Mouse (Mus musculus) granulocyte monocyte progenitor cell, adult 5-6 weeks (primary cell): ENCODE measurements around the gene Ltb4r2. TPM values are rescaled to one million over a fixed set of nuclear protein-coding genes. Genes with fewer than 3 reads are reported as not detected.

ENCODE experiments used
- ATAC-seq: replicated peaks from 2 replicates; pipeline ENCODE4 v1.8.0; 2016; ENCODE audit warnings: mild to moderate bottlenecking, moderate TSS enrichment, inconsistent platforms; ENCODE audit not compliant: poor library complexity, severe bottlenecking
- total RNA-seq, 2 experiments: library from RNA; stranded (forward) in 1 of 2; stranded (reverse) in 1 of 2; fragments of 200-712, 200-1000 nt in 1 of 2; fragments of >200 nt in 1 of 2; fragmentation: Nextera tagmentation in 1 of 2; gene quantifications; 2 replicates each; pipeline ENCODE4 v1.2.3; 2014 to 2017

The Ltb4r2 gene
- total RNA-seq (2014; fragmentation: Nextera tagmentation) (0.56 and 2.1 TPM in 2 replicates), total RNA-seq (2017) (0.34 TPM in 1 of 2 replicates, not detected in the other)

DNA sequence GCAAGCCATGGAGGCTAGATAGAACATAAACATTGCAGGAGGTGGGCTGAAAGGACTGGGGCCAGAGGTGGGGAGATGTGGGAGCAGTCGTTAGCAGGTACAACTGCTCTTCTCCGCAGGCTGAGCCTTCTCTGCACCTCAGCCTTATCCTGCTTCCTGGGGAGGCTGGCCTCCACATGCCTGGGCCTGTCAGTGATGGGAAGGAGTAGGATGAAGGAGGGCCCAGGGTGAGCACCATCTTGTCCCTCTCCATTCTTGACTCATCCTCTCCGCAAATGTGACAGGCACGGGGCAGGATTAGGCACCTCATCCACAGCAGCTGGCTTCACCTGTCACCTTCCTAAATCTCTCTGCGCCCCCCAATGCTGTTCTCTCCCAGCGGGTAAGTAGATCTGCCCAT lies at the start of gene Ltb4r2:
Ltb4r2 (plus strand) TSS at position 266 of the 400 bp plus-strand sequence.
- ATAC-seq, result no peak

GRCm38 (mm10) chr14:55711786-55712185 lies 49.4 kb upstream of the Ltb4r2 start:
- ATAC-seq, result no peak

DNA sequence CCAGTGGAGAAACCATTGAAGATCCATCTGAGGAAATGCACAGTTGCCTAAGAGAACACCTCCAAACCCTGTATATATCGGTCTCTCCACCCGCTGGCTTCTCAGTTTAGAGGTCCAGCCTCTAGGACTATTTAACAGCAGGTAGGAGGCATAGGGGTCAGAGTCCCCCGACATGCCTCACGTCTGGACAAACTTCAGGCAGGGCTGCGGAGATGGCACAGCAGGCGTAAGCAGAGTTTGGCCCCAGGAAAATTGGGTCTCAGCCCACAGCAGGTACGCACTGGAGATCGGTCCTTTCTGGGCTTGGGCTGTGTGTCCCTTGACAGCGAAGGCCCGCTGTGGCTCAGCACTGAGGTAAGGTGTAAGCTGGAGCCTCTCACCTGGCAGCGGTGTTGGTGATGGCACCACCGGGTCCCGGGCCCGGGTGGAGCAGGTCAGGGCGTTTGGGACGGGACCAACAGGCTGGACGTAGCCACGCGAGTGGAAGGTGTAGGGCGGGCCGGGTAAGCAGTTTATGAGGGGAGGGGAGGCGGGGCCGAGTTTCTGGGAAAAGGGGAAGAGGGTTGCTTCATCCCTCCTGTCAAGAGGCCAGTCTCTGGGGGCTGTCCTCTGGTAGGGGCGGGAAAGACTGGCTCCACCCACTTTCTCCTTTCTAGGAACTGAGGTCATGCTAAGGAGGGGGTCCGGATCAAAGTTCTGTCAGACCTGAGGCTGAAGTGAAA lies 48.1 kb upstream of the Ltb4r2 start:
- ATAC-seq, result peak; percentile 92

DNA sequence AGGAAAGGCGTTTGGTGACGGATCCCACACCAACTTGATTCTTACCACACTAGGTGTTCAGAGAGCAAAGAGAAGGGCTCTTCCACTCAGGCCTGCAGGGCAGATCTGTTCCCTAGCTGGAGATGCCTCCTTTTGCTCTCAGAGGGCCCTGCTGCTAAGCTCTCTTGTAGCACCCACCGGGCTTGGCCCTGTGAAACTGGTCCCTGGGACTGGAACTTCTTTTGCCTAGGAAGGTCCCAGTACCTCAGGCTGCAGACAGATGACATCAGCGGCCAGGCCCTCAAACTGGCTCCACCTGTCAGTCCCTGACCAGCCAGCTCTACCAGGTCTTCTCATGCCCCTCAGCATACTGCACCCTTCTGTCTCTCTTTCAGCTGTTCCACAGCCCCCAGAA lies 47.5 kb upstream of the Ltb4r2 start, which contains the start of gene Tgm1:
Tgm1 (minus strand) TSS at position 198 of the 394 bp plus-strand sequence.
- ATAC-seq, result no peak

GRCm38 (mm10) chr14:55714893-55715292 lies 46.3 kb upstream of the Ltb4r2 start:
- ATAC-seq, result peak; percentile 14; the same call in 1 of the 2 replicates

- no peak for ATAC-seq
These were observed 45.0 kb upstream of the Ltb4r2 start for GRCm38 (mm10) chr14:55716271-55716670.

DNA sequence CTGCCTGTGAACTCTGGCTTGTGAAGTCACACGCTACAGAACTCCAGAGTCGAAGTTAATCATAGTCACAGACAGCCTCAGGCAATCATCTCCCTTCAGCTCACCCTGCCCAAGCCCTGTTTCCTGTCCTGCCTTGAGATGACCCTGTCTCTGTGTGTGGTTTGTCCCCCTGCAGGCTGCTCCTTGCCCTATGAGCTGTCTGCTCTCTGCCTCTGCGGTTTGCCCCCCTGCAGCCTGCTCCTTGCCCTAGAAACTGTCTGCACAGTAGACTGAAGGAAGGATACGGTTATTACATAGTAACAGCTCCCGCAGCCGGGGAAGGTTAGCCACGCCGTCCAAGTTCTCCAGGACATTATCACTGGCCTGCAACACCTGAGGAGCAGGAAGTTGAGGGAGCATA lies 44.3 kb upstream of the Ltb4r2 start:
- ATAC-seq, result no peak

DNA sequence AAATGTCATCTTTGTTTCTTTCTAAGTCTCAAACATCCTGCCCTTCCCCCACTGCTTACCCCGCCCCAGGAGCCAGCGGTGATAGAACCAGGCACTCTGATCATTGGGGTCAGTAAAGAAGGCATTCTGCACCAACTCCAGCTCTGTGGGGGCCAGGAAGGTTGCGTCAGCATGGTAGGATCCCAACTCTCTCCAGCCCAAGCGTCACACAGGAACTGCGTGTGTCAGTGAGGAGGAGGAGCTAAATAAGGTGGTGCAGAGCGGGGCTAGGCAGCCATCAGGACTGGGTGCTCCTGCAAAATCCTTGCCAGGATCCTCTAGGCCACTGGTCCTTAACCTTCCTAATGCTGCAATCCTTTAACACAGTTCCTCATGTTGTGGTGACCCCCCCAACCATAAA lies 41.5 kb upstream of the Ltb4r2 start:
- ATAC-seq, result no peak

DNA sequence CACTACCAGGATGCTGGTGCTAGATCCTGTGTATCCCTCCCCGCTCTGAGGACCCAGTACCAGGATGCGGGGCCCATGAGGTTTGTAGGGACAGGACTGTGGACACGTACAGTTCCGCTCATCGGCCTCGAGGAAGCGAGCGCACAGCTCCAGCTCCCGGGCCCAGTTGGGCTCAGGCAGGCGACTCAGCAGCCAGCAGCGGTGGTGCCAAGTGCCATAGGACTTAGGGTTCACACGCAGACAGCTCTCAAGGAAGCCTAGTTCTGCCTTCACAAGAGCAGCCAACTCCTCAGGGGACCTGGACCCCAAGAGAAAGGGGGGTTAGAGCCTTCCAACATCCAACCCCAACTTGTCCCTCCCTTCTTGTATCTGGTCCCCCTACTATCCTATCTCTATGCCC lies 40.6 kb upstream of the Ltb4r2 start:
- ATAC-seq, result no peak

DNA sequence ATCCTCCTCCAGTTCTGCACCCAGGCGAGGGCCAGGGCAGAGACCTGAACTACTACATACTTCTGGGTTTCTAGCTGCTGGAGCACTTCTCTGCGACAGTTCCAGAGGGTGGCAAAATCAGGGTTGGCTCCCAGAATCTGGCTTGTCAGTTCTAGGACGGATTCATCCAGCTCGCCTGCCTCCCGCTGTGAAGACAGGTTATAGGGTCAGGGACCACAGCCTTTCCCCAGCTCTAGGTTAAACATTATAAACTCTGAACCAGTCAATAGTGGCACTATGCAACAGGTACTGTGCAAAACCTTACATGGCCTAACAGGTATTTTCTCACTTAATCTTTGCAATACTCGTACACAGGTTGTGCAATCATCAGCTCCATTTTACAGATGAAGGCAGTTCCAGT lies 40.2 kb upstream of the Ltb4r2 start:
- ATAC-seq, result no peak

DNA sequence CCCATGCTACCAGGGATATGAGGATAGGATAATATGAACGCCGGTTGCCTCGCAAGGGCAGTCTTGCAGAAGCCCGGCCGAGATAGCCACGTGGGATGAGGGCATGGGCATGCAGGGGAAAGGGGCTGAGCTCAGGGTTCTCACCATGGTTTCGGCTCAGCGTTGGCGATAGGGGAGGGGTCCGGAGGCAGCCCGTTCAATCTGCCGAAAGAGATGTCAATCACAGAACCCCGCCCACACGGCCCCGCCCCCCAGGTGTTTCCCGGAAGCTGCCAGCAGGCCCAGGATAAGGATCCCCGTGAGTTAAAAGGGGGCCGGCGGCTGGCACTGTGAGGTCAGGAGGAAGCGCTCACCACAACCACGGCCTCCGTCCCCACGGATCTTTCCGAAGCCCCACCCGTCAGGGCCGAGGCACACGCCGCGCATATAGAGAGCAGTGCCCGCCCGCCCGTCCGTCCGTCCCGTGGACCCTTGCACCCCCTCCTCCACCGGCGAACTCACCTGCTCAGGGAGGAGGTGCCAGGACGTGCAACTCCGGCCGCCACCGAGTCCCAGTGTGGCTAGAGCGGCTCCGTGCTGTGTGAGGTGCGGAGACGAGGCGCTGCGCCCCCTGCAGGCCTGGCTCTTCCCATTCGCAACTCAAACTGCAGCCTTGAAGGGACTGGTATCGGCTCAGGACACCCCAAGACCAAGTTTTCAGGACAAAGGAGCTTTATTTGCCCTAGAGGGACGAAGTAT lies 39.4 kb upstream of the Ltb4r2 start, which contains the start of gene Rabggta:
Rabggta (minus strand) TSS at position 564 of the 738 bp plus-strand sequence.
- ATAC-seq, result peak; percentile 57

DNA sequence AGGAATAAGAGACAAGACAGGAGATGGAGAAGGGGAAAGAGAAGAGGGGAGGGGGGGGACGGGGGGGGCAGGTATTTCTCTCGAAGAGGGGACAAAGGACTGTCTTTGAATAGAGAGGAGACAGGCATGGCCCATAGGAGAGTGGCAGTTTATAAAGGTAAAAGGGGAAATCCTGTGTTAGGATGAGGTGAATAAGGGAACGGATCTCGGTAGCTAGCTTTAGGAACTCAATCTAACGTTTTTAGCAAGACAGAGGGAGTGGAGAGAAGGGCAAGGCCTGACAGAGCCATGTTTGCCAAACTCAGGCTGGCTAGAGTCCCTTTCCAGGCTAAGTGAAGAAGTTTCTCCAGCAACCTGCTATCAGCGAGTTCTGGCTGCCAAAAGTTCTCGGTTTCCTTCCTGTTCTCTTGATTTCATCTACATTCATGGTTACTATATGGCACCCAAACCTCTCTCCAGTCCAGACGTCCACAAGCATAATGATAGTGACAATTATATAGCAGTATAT lies 38.7 kb upstream of the Ltb4r2 start:
- ATAC-seq, result no peak

DNA sequence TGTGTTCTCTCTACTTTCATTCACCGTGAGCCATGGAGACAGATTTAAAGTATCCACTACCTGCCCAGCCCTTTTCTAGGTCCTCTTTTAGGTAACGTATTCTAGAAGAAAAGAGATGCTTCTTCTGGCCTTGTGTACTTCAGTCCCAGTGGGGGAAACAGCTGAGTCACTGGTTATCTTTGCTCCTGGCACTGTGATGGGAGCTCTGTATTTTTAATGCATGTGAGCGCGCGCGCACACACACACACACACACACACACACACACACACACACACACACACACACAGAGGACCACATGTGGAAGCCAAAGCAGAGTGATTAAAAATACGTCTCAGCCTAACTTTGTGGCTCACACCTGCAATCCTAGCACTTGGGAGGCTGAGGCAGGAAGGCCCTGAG lies 37.8 kb upstream of the Ltb4r2 start:
- ATAC-seq, result no peak

DNA sequence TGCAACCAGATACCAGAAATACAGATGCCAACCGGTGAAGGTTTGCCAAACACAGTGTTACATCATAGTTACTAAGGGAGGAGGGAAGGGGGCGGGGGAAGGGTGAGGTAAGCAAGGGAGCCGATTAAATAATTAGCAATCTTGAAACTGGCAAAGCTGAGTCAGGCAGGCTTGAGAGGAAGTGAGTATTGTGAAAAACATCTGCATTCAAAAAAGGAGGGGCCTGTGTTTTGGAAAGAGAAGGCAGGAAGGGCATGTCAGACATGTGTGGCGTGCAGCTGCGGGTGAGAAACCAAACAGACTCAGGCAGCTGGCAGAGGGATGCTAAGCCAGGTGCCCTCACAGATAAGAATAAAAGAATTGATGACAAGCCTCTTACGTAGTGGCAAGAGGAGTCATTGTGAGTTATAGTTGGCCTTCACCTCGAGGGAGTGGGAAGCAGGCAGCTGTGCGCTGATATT lies 36.8 kb upstream of the Ltb4r2 start:
- ATAC-seq, result peak; percentile 75

DNA sequence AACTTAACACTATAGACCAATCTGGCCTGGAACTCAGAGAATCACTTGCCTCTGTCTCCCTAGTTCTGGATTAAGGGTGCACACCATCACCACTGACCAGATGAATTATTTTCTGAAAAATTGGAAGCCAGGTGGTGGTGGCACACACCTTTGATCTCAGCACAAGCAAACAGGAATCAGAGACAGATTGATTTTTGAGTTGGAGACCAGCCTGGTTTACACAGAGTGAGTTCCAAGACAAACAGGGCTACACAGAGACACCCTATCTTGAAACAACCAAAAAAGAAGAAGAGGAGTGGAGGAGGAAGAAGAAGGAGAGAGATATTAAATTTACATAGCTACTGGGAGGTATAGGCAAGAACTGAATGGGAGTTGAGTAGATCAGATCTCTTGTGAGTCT lies 35.0 kb upstream of the Ltb4r2 start:
- no peak for ATAC-seq

- peak; percentile 37 for ATAC-seq
These were observed 33.1 kb upstream of the Ltb4r2 start for GRCm38 (mm10) chr14:55727889-55728685.

GRCm38 (mm10) chr14:55730116-55730515 lies 31.1 kb upstream of the Ltb4r2 start:
- ATAC-seq, result no peak

DNA sequence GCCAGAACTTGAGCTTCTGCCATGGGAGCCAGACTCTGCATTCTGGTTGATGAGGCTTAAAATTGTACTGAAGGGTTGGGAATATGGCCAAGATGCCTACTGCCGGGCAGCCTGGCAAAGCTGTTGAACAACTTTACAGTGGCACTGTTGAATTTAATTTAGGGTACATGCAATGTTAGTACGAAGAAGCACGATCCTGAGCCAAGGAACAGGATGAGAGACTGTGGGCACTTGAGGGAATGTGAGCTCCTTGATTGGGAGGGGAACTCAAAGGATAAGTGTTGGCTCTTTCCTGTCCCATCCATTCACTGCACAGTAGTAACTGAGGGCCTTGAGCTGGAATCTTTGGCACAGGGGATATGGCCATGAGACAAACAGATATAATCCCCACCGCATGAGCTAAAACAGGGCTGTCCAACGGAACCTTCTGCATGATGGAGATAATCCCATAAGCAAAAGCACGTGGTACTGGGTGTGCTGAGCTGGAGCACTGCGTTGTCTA lies 30.6 kb upstream of the Ltb4r2 start:
- no peak for ATAC-seq

- no peak for ATAC-seq
These were observed 27.3 kb upstream of the Ltb4r2 start for GRCm38 (mm10) chr14:55733889-55734288.

GRCm38 (mm10) chr14:55734869-55735268 lies 26.4 kb upstream of the Ltb4r2 start:
- ATAC-seq, result peak; percentile 61
